Mouse (Mus musculus) limb, embryonic 11.5 days (tissue): ENCODE data around the gene Ctsk. TPM values are rescaled to one million over a fixed set of nuclear protein-coding genes. Genes with fewer than 3 reads are reported as not detected.

Source experiments
- ATAC-seq: fragments of 200-750 bp; cut with Nextera tagmentation; 2 replicates; pipeline ENCODE4 v1.8.0; 2017; ENCODE audit warnings: low read depth; ENCODE audit not compliant: insufficient number of reproducible peaks, low FRiP score, low TSS enrichment
- DNase-seq: peaks from one replicate; pipeline ENCODE4 v3.0.0-alpha.2; 2015; ENCODE audit warnings: low spot score
- H3K27ac ChIP-seq: fragments of 300-500 bp; sonication (generic); replicated peaks from 2 replicates; pipeline ENCODE4 v1.5.1; 2014; ENCODE audit warnings: low read depth, mild to moderate bottlenecking, low read length
- H3K27me3 ChIP-seq: fragments of 300-500 bp; sonication (generic); 2 replicates; pipeline ENCODE4 v1.6.1; 2014; ENCODE audit warnings: mild to moderate bottlenecking, low read length, mixed read lengths; ENCODE audit not compliant: control insufficient read depth, insufficient read depth
- H3K36me3 ChIP-seq: fragments of 300-500 bp; sonication (generic); 2 replicates; pipeline ENCODE4 v1.6.1; 2014; ENCODE audit warnings: mild to moderate bottlenecking, low read length, moderate library complexity, mixed read lengths; ENCODE audit not compliant: control insufficient read depth, insufficient read depth
- H3K4me1 ChIP-seq: fragments of 300-500 bp; sonication (generic); 2 replicates; pipeline ENCODE4 v1.6.1; 2014; ENCODE audit warnings: low read length, mixed read lengths; ENCODE audit not compliant: control insufficient read depth, insufficient read depth
- H3K4me2 ChIP-seq: fragments of 300-500 bp; sonication (generic); 2 replicates; pipeline ENCODE4 v1.6.1; 2014; ENCODE audit warnings: low read depth, mild to moderate bottlenecking, moderate library complexity; ENCODE audit not compliant: severe bottlenecking
- H3K4me3 ChIP-seq: fragments of 300-500 bp; sonication (generic); 2 replicates; pipeline ENCODE4 v1.5.1; 2014; ENCODE audit warnings: low read depth, low read length
- H3K9ac ChIP-seq: fragments of 300-500 bp; sonication (generic); 2 replicates; pipeline ENCODE4 v1.6.1; 2014; ENCODE audit warnings: mild to moderate bottlenecking, low read length
- H3K9me3 ChIP-seq: fragments of 300-500 bp; sonication (generic); 2 replicates; pipeline ENCODE4 v1.6.1; 2016; ENCODE audit warnings: low read length; ENCODE audit not compliant: control insufficient read depth
- WGBS: fragments of 180-500 bp; shearing (Covaris S2); extraction: QIAGEN DNeasy Blood & Tissue Kit; methylation state at CpG from one replicate; pipeline ENCODE4 v1.1.7; 2014; 5-methylcytosine and 5-hydroxymethylcytosine counted together
- polyA plus RNA-seq: library from polyadenylated mRNA; unstranded; fragments of >200 nt; fragmentation: Nextera tagmentation; extraction: Ambion mirVana; gene quantifications from 2 replicates; pipeline ENCODE4 v1.2.1, GENCODE M21; 2014

Gene Ctsk
- 4.2 and 4.9 TPM in 2 replicates for polyA plus RNA-seq

DNA sequence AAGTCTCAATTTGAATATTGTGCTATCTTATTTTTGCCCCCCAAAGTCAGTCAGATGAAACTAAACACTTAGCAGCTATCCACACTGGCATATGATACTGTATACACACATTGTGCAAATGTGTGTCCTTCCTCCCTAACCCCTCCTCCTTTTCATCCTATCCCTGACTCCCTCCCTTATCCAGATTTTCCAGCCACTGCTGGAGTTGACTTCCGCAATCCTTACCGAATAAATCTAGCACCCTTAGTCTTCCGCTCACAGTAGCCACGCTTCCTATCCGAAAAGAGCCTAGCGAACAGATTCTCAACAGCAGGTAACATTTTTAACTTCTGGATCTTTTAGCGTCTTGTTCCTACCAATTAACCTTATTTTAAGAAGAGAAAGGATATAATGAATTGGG, at the start of gene Ctsk:
Gene Ctsk, plus strand, starts transcription at position 233 of the 400 bp plus-strand sequence.
- no peaks in the 10 kb centered on the region for H3K9me3 ChIP-seq
- H3K4me2 ChIP-seq, result peak within 1 kb of the TSS; percentile 46
- no peak for ATAC-seq
- DNase-seq, result no peak
- H3K27me3 ChIP-seq, result no peaks in the 10 kb centered on the region
- H3K36me3 ChIP-seq, result peaks cover 8% of the 10 kb centered on the region; the same call in 1 of the 2 replicates
- H3K4me3 ChIP-seq, result peak within 1 kb of the TSS; percentile 12; the same call in 1 of the 2 replicates
- H3K27ac ChIP-seq, result peak within 1 kb of the TSS; percentile 59
- 65% methylated on average over 7 of the region's 7 CpGs for WGBS
- no peaks in the 10 kb centered on the region; the same call in 1 of the 2 replicates for H3K4me1 ChIP-seq
- H3K9ac ChIP-seq, result no peak within 1 kb of the TSS

DNA sequence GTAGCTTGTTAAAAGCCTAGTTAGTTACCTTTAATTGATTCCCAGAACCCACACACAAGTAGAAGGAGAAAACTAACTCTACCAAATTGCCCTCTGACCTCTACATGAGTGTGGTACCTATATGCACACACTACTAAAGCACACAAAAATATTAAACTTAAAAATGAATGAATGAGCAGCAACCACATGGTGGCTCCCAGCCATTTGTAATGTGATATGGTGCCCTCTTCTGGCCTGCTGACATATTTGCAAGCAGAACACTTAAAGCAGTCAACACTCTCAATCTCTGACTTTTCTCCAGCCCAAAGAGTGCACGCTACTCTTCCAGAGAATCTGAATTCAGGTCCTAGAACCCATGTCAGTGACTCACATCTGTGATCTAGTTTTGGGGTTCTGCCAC, 48.6 kb upstream of the Ctsk start:
- no peak for ATAC-seq
- Histone ChIP-seq H3K36me3 (0 out of 2 replicates have a peak, but pooled peaks cover 2% of the 10 kb centered on the region), H3K27me3 (no peaks in the 10 kb centered on the region), H3K27ac (no peak overlapping the region), H3K4me2 (no peak overlapping the region), H3K9ac (no peak overlapping the region), H3K4me3 (no peak overlapping the region), H3K9me3 (no peaks in the 10 kb centered on the region), H3K4me1 (no peaks in the 10 kb centered on the region)
- DNase-seq, result peak; percentile 63
- WGBS, result 66% methylated on average over 1 of the region's 1 CpGs

GRCm38 (mm10) chr3:95450915-95451314, 48.1 kb upstream of the Ctsk start:
- Histone ChIP-seq H3K4me2 (no peak overlapping the region), H3K4me1 (no peaks in the 10 kb centered on the region), H3K9me3 (no peaks in the 10 kb centered on the region), H3K9ac (no peak overlapping the region), H3K27me3 (no peaks in the 10 kb centered on the region), H3K36me3 (0 out of 2 replicates have a peak, but pooled peaks cover 2% of the 10 kb centered on the region), H3K4me3 (no peak overlapping the region), H3K27ac (no peak overlapping the region)
- DNase-seq (no peak), ATAC-seq (no peak)
- 96% methylated on average over 3 of the region's 3 CpGs for WGBS

DNA sequence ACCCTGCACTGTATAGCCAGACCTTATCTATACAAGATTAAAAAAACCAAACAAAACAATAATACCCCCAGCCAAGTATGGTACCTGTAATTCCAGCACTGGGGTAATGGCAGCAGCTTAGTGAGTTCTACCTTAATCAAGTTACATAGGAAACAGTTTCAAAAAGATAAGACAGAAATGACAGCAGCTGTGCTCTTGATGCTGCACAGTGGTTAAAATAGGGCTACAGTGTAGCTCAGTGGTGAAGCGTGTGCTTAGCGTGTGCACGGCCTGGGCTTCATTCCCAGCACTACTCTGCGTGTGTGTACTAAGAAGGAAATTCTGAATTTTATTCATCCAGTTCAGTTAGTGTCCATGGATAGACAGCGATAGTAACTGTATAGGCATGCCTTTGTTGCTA, 42.7 kb upstream of the Ctsk start:
- DNase-seq, result no peak
- Histone ChIP-seq H3K4me3 (no peak overlapping the region), H3K4me2 (no peak overlapping the region), H3K4me1 (no peaks in the 10 kb centered on the region), H3K36me3 (0 out of 2 replicates have a peak, but pooled peaks cover 2% of the 10 kb centered on the region), H3K27ac (no peak overlapping the region), H3K9ac (no peak overlapping the region), H3K27me3 (no peaks in the 10 kb centered on the region), H3K9me3 (no peaks in the 10 kb centered on the region)
- no peak for ATAC-seq
- 97% methylated on average over 5 of the region's 5 CpGs for WGBS

- DNase-seq, result no peak
These were observed 41.3 kb upstream of the Ctsk start for GRCm38 (mm10) chr3:95457758-95458157.

DNA sequence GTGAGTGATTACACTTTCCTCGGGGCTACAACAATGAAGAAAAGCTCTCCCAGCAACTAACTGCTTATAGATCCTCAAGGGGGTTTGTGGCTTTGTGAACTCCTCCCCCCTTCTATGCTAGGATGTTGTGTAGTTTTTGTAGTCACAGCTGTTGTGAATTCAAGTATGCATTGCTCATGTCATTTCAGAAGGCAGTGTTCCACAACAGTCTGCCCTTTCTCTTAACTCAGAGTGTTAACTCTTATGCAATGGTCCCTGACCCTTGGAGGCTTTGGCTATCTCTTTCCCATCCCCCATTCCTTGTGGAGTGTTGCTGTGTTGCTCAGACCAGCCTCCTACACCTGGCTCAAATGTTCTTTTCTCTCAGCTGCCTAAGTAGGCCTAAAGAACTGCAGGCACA, 39.7 kb upstream of the Ctsk start:
- Histone ChIP-seq H3K27ac (no peak overlapping the region), H3K9ac (no peak overlapping the region), H3K4me1 (no peaks in the 10 kb centered on the region), H3K9me3 (no peaks in the 10 kb centered on the region), H3K36me3 (no peaks in the 10 kb centered on the region; the same call in 1 of the 2 replicates), H3K4me2 (no peak overlapping the region), H3K4me3 (no peak overlapping the region), H3K27me3 (no peaks in the 10 kb centered on the region)
- no peak for ATAC-seq
- DNase-seq, result no peak
- 84% methylated on average over 1 of the region's 1 CpGs for WGBS

More at GRCm38 (mm10) chr3:95457758-95458157, 41.3 kb upstream of the Ctsk start:
- peaks cover 2% of the 10 kb centered on the region; the same call in 1 of the 2 replicates for H3K36me3 ChIP-seq
- no peak overlapping the region for H3K4me3 ChIP-seq
- WGBS, result 89% methylated on average over 3 of the region's 3 CpGs
- no peak overlapping the region for H3K4me2 ChIP-seq
- no peaks in the 10 kb centered on the region for H3K27me3 ChIP-seq
- H3K9ac ChIP-seq, result no peak overlapping the region
- ATAC-seq, result no peak
- H3K27ac ChIP-seq, result no peak overlapping the region
- H3K4me1 ChIP-seq, result no peaks in the 10 kb centered on the region
- H3K9me3 ChIP-seq, result no peaks in the 10 kb centered on the region

DNA sequence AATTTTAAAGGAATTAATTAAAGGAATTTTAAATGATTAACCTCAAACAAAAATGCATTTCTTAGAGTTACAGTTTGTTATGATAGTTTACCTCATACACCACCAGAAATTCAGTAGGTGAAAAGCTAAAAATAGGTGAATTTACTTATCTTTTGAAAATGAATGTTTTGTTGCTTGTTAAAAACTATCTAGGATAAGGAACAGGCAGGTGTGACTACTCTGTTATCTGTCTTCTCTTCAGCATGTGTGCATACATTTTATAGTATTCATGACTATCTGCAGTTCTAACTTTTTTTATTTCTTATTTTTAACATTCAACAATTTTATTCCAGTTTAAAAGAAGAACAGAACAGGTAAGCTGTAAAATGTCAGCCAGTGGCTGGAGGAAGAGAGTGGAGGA, 35.2 kb upstream of the Ctsk start:
- Histone ChIP-seq H3K4me2 (no peak overlapping the region), H3K4me3 (no peak overlapping the region), H3K9ac (no peak overlapping the region), H3K9me3 (no peaks in the 10 kb centered on the region), H3K36me3 (no peaks in the 10 kb centered on the region; the same call in 1 of the 2 replicates), H3K27ac (no peak overlapping the region), H3K4me1 (no peaks in the 10 kb centered on the region), H3K27me3 (no peaks in the 10 kb centered on the region)
- DNase-seq, result no peak
- ATAC-seq, result no peak

- no peak for DNase-seq
- 100% methylated on average over 1 of the region's 1 CpGs for WGBS
- peaks cover 4% of the 10 kb centered on the region for H3K36me3 ChIP-seq
- H3K4me1 ChIP-seq, result no peaks in the 10 kb centered on the region
- no peak for ATAC-seq
- H3K9ac ChIP-seq, result no peak overlapping the region
- no peak overlapping the region for H3K4me2 ChIP-seq
- H3K9me3 ChIP-seq, result no peaks in the 10 kb centered on the region
- no peaks in the 10 kb centered on the region for H3K27me3 ChIP-seq
- no peak overlapping the region for H3K27ac ChIP-seq
- no peak overlapping the region for H3K4me3 ChIP-seq
These were observed 20.1 kb upstream of the Ctsk start for GRCm38 (mm10) chr3:95478966-95479365.

GRCm38 (mm10) chr3:95486421-95486820, 12.6 kb upstream of the Ctsk start:
- 85% methylated on average over 2 of the region's 2 CpGs for WGBS
- H3K36me3 ChIP-seq, result peaks cover 12% of the 10 kb centered on the region
- no peak overlapping the region for H3K4me3 ChIP-seq
- H3K27me3 ChIP-seq, result no peaks in the 10 kb centered on the region
- no peaks in the 10 kb centered on the region for H3K9me3 ChIP-seq
- H3K27ac ChIP-seq, result no peak overlapping the region
- H3K4me1 ChIP-seq, result no peaks in the 10 kb centered on the region
- DNase-seq (no peak), ATAC-seq (no peak)
- H3K9ac ChIP-seq, result no peak overlapping the region
- H3K4me2 ChIP-seq, result no peak overlapping the region
